Mouse (Mus musculus) ES-E14 (cell line): ENCODE results near the gene Tmem38b. TPM values are rescaled to one million over a fixed set of nuclear protein-coding genes. Genes with fewer than 3 reads are reported as not detected.

Experiments used
- DNase-seq: peaks from one replicate; pipeline ENCODE4 v3.0.0-alpha.2; 2013; ENCODE audit warnings: low read depth, low spot score
- H3K27ac ChIP-seq: 2 replicates; pipeline ENCODE4 v1.5.1; 2012; ENCODE audit warnings: low read depth, mild to moderate bottlenecking, low read length, moderate library complexity, mixed read lengths; ENCODE audit not compliant: poor library complexity, insufficient read depth, severe bottlenecking
- H3K36me3 ChIP-seq: 2 replicates; pipeline ENCODE4 v1.6.1; 2012; ENCODE audit warnings: mild to moderate bottlenecking, low read length, moderate library complexity, mixed read lengths; ENCODE audit not compliant: control insufficient read depth, poor library complexity, insufficient read depth, severe bottlenecking
- H3K4me1 ChIP-seq, 2 experiments: fragments of 150-350 bp in 1 of 2; sonication (generic) in 1 of 2; 2 replicates each; pipeline ENCODE4 v1.6.1; 2012; ENCODE audit warnings: low read length in 2 of 2, mild to moderate bottlenecking in 1 of 2, mixed read lengths in 1 of 2; ENCODE audit not compliant: control insufficient read depth in 2 of 2, insufficient read depth in 2 of 2, poor library complexity in 1 of 2
- H3K4me3 ChIP-seq, 2 experiments: fragments of 150-350 bp in 1 of 2; sonication (generic) in 1 of 2; 2 replicates each; pipeline ENCODE4 v1.5.1; 2012; ENCODE audit warnings: low read length in 2 of 2, low read depth in 1 of 2, mild to moderate bottlenecking in 1 of 2, mixed read lengths in 1 of 2; ENCODE audit not compliant: insufficient read depth in 1 of 2, poor library complexity in 1 of 2, severe bottlenecking in 1 of 2
- H3K9ac ChIP-seq: 2 replicates; pipeline ENCODE4 v1.6.1; 2012; ENCODE audit warnings: low read depth, mild to moderate bottlenecking, low read length, mixed read lengths; ENCODE audit not compliant: poor library complexity, insufficient read depth, severe bottlenecking
- H3K9me3 ChIP-seq: fragments of 150-350 bp; sonication (generic); 2 replicates; pipeline ENCODE4 v1.6.1; 2012; ENCODE audit warnings: low read depth, mild to moderate bottlenecking, low read length; ENCODE audit not compliant: control insufficient read depth, insufficient read depth
- CHD2 ChIP-seq: IDR thresholded peaks from 2 replicates; pipeline ENCODE4 v1.6.1; 2014; ENCODE audit warnings: mild to moderate bottlenecking, low read depth, low read length, inconsistent platforms
- HCFC1 ChIP-seq: IDR thresholded peaks from 2 replicates; pipeline ENCODE4 v1.6.1; 2012; ENCODE audit warnings: low read length, inconsistent platforms, borderline replicate concordance; ENCODE audit not compliant: insufficient read depth
- MAFK ChIP-seq: IDR thresholded peaks from 2 replicates; pipeline ENCODE4 v1.6.1; 2014; ENCODE audit warnings: mild to moderate bottlenecking, low read depth, low read length, inconsistent platforms; ENCODE audit not compliant: insufficient read depth
- ZC3H11A ChIP-seq: IDR thresholded peaks from 2 replicates; pipeline ENCODE4 v1.6.1; 2012; ENCODE audit warnings: low read depth, mild to moderate bottlenecking, inconsistent platforms, low read length, borderline replicate concordance
- ZNF384 ChIP-seq: IDR thresholded peaks from 2 replicates; pipeline ENCODE4 v1.6.1; 2012; ENCODE audit warnings: low read depth, low read length, inconsistent platforms
- in situ Hi-C, 2 experiments: fragments of 600-800 bp; cut with MboI; formaldehyde crosslinking; loops; one replicate each; pipeline ENCODE4 v1.15.1; 2025; ENCODE audit warnings: low sequenced_read_pairs in 2 of 2, inconsistent platforms in 1 of 2; ENCODE audit not compliant: unreplicated experiment in 2 of 2
- total RNA-seq: library from RNA; depleted of rRNA; stranded (reverse); fragments of 300-350 nt; gene quantifications from 2 replicates; pipeline ENCODE4 v1.2.3, GENCODE M21; 2012

The Tmem38b gene
- total RNA-seq, 1 experiment = 23.5 TPM

DNA sequence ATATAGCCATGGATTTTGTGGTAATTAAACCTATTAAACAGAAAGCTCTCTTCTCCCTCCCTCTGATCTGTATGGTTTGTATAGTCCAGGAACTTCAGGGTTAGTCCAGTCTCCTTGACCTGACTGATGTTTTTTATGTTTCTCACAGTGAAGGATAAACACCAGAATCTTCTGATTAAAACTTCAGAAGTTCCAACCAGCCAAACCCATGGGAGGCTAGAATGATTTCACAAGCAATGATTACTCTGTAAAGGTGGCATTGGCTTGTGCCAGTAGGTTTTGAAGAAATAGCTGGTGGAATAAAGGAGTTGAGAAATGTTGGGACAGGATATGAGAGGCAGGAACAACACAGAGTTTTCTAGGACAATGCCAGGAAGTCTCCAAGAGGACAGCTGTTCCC, 40.6 kb downstream of the Tmem38b start:
- Histone ChIP-seq H3K27ac (no peak overlapping the region; the same call in 1 of the 2 replicates), H3K4me3 (no peak overlapping the region), H3K4me1 (peaks cover 0 to 9% of the 10 kb centered on the region in 2 experiments; a peak in 3 of 4 replicates), H3K36me3 (no peaks in the 10 kb centered on the region), H3K9me3 (no peaks in the 10 kb centered on the region), H3K9ac (no peak overlapping the region)
- DNase-seq = no peak
- TF ChIP-seq ZC3H11A = no peak
- TF ChIP-seq MAFK = no peak
- no peak for TF ChIP-seq CHD2
- TF ChIP-seq HCFC1 = no peak
- no peak for TF ChIP-seq ZNF384
- in situ Hi-C loops = no loop called here

DNA sequence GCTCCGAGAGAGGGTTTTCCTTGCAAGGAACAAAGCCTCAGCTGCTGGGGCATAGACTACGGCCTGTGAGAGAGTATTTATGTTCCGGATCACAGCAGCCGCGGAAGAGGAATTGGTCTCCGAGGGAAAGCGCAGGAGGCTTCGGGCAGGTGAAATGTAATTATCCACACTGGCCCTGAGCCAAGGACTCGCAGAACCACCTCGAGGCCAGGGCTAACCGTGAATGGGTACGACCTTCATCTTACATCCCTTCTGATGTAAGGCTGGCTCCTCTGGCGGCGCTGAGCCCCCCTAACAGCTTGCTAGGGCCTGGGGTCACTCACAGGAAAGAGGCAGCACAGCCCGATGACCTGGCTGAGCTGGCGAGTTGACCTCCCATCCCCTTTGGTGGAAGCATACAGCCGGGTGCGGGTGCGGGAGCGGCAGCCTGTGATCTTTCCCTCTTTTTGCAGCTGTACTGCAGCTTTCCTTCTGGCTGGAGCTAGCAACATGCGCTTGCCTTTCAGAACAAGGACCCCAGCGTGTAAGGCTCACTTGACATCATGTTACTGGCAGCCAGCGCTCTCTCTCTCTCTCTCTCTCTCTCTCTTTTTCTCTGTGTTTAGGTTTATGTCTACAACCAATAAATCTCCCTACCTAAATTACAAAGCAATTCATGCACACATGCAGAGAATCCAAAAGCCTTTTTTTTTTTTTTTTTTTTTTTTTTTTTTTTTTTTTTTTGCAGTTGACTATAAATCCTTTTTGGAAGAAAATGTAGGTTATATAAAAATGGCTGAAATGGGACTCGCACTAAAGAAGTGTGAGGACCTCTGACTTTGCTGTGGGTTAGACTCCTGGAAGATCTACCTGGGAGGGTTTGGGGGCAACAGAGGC, 52.9 kb downstream of the Tmem38b start:
- H3K9ac ChIP-seq = peak overlapping the region; percentile 23; the same call in 1 of the 2 replicates
- TF ChIP-seq ZNF384 = peak; percentile 83
- TF ChIP-seq CHD2 = no peak
- no peak for TF ChIP-seq MAFK
- H3K9me3 ChIP-seq = no peaks in the 10 kb centered on the region
- DNase-seq = no peak
- in situ Hi-C loops = no loop called here
- peak overlapping the region in 1 of 2 experiments; percentile 20; a peak in 1 of 4 replicates for H3K4me3 ChIP-seq
- no peaks in the 10 kb centered on the region for H3K36me3 ChIP-seq
- H3K27ac ChIP-seq = no peak overlapping the region
- peaks cover 0 to 3% of the 10 kb centered on the region in 2 experiments; a peak in 1 of 4 replicates for H3K4me1 ChIP-seq

DNA sequence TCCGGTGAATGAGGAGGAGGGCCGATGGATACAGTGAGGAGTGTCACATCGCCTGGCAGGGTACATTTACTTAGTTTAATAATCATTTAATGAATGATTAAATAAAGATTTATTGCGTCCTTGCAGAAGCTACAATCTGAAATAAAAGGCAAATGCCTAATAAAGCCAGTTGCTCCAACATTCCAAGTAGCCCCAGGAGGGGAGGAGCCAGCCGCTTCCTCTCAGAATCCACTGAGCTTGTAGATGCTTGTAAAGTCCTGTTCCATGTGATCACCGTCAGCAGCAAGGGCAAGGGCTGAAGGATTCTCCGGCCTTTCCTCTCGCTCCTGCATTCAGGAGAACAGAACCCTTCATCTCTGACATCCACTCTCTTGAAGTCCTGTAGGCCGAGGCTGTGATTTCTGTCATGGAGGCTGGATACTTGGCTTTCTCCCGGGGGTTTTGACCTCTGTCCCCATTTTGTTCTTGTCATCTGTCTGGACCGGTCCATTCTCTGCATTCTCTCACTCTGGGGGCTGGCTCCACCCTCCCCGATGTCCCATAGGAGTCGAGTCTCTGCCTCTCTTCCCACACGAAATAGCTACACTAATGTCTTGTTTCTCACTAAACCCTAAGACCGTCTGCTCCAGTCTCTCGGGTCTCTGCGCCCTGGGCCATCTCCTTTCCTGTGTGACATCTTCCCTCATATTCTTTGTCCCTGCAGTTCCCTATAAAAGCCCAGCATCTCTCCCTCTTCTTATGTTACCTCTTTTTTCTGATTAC, 57.3 kb downstream of the Tmem38b start:
- DNase-seq = no peak
- Histone ChIP-seq H3K9me3 (no peaks in the 10 kb centered on the region), H3K4me1 (peaks cover 0 to 3% of the 10 kb centered on the region in 2 experiments; a peak in 1 of 4 replicates), H3K4me3 (peak overlapping the region in 1 of 2 experiments; percentile 52; a peak in 2 of 4 replicates), H3K27ac (no peak overlapping the region), H3K36me3 (no peaks in the 10 kb centered on the region), H3K9ac (no peak overlapping the region)
- TF ChIP-seq ZC3H11A (no peak), CHD2 (no peak), ZNF384 (no peak), HCFC1 (no peak), MAFK (no peak)
- in situ Hi-C loops = no loop called here

DNA sequence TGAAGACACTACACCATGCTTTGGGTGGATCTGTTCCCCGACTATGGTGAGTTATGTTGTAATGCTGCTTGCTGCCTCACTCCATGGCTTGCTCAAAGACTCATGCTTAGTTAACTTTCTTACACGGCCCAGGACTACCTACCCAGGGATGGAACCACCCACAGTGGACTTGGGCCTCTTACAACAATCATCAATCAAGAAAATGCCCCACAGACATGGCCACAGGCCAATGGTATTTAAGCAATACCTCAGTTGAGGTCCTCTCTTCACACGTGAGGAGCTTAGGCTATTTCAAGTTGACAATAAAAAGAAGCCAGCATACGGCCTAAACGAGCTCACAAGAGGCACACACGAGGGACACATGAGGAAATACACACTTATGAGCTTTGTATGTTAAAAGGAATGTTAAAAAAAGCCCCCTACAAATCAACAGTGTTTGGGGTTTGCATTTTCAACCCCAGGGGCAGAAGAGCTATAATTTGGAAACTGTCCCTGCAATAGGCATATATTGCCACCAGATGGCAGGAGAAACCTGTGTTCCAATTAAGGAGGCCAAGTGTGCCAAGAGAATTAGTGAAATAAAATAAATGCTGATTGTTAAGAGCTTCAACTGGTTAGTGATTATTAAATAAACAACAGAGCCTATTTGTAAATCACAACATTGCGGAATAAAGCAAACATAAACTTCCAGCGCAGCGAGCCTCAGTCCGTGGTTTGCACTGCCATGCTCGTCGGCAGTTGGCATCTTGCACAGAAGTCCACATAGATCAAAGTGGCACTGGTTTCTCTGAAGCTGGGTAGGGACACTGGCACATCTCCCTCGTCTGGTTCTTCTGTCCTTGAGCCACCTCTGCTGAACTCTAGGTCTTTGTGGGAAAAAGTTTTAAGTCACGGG, 58.8 kb downstream of the Tmem38b start:
- no peak overlapping the region for H3K4me3 ChIP-seq
- in situ Hi-C loops = no loop called here
- DNase-seq = no peak
- no peak overlapping the region for H3K9ac ChIP-seq
- H3K9me3 ChIP-seq = no peaks in the 10 kb centered on the region
- no peak overlapping the region for H3K27ac ChIP-seq
- peak; percentile 87; the same call in 1 of the 2 replicates for TF ChIP-seq ZC3H11A
- TF ChIP-seq HCFC1 = no peak
- H3K36me3 ChIP-seq = no peaks in the 10 kb centered on the region
- peaks cover 0 to 3% of the 10 kb centered on the region in 2 experiments; a peak in 1 of 4 replicates for H3K4me1 ChIP-seq
